Mouse (Mus musculus) brain, embryonic 14.5 days (tissue): ENCODE results near the gene Tnrc18.

Experiments
- CTCF ChIP-seq: fragments of 200-500 bp; IDR thresholded peaks from 2 replicates; pipeline ENCODE4 v1.5.1; 2012; ENCODE audit warnings: inconsistent platforms, mild to moderate bottlenecking, moderate library complexity, borderline replicate concordance; ENCODE audit not compliant: insufficient read depth, insufficient read length; ENCODE audit errors: extremely low read depth
- POLR2A ChIP-seq: fragments of 200-500 bp; IDR thresholded peaks from 2 replicates; pipeline ENCODE4 v1.6.1; 2012; ENCODE audit warnings: mild to moderate bottlenecking, inconsistent platforms, borderline replicate concordance; ENCODE audit not compliant: poor library complexity, insufficient read depth, insufficient read length, severe bottlenecking; ENCODE audit errors: extremely low read depth

- no peak for TF ChIP-seq CTCF
- 0 out of 2 replicates have a peak, but pooled peaks have one; percentile 41 for TF ChIP-seq POLR2A
These were observed 495 bp downstream of the Tnrc18 start for GRCm38 (mm10) chr5:142816811-142817523.
